Mouse (Mus musculus) midbrain, embryonic 11.5 days (tissue): Measurements from ENCODE around the gene Cd36. TPM values are rescaled to one million over a fixed set of nuclear protein-coding genes. Genes with fewer than 3 reads are reported as not detected.

Experiments
- ATAC-seq: fragments of 200-750 bp; cut with Nextera tagmentation; 2 replicates; pipeline ENCODE4 v1.8.0; 2017; ENCODE audit warnings: moderate TSS enrichment, moderate library complexity; ENCODE audit not compliant: low FRiP score
- DNase-seq: peaks from one replicate; pipeline ENCODE4 v3.0.0; 2015; ENCODE audit warnings: low spot score; ENCODE audit errors: missing footprints
- H3K27ac ChIP-seq: fragments of 300-500 bp; sonication (generic); 2 replicates; pipeline ENCODE4 v1.5.1; 2014; ENCODE audit warnings: low read depth, low read length
- H3K27me3 ChIP-seq: fragments of 300-500 bp; sonication (generic); 2 replicates; pipeline ENCODE4 v1.6.1; 2014; ENCODE audit warnings: mild to moderate bottlenecking, low read length, moderate library complexity, mixed read lengths; ENCODE audit not compliant: control insufficient read depth, insufficient read depth
- H3K36me3 ChIP-seq: fragments of 300-500 bp; sonication (generic); 2 replicates; pipeline ENCODE4 v1.6.1; 2014; ENCODE audit warnings: mild to moderate bottlenecking, low read length, moderate library complexity, mixed read lengths; ENCODE audit not compliant: control insufficient read depth, insufficient read depth
- H3K4me1 ChIP-seq: fragments of 300-500 bp; sonication (generic); 2 replicates; pipeline ENCODE4 v1.6.1; 2014; ENCODE audit warnings: low read length; ENCODE audit not compliant: control insufficient read depth, insufficient read depth
- H3K4me2 ChIP-seq: fragments of 300-500 bp; sonication (generic); 2 replicates; pipeline ENCODE4 v1.6.1; 2014; ENCODE audit warnings: mild to moderate bottlenecking, moderate library complexity
- H3K4me3 ChIP-seq: fragments of 300-500 bp; sonication (generic); 2 replicates; pipeline ENCODE4 v1.5.1; 2014; ENCODE audit warnings: low read depth, low read length
- H3K9ac ChIP-seq: fragments of 300-500 bp; sonication (generic); 2 replicates; pipeline ENCODE4 v1.6.1; 2014; ENCODE audit warnings: low read length
- H3K9me3 ChIP-seq: fragments of 300-500 bp; sonication (generic); 2 replicates; pipeline ENCODE4 v1.6.1; 2016; ENCODE audit warnings: low read length; ENCODE audit not compliant: control insufficient read depth
- WGBS: fragments of 180-500 bp; shearing (Covaris S2); extraction: QIAGEN DNeasy Blood & Tissue Kit; methylation state at CpG from one replicate; pipeline ENCODE4 v1.1.7; 2014; 5-methylcytosine and 5-hydroxymethylcytosine counted together
- polyA plus RNA-seq: library from polyadenylated mRNA; unstranded; fragments of >200 nt; fragmentation: Nextera tagmentation; extraction: Ambion mirVana; gene quantifications from 2 replicates; pipeline ENCODE4 v1.2.1, GENCODE M21; 2014

Gene Cd36
- polyA plus RNA-seq, 1 experiment from 2014 or later, result 1.2 TPM

DNA sequence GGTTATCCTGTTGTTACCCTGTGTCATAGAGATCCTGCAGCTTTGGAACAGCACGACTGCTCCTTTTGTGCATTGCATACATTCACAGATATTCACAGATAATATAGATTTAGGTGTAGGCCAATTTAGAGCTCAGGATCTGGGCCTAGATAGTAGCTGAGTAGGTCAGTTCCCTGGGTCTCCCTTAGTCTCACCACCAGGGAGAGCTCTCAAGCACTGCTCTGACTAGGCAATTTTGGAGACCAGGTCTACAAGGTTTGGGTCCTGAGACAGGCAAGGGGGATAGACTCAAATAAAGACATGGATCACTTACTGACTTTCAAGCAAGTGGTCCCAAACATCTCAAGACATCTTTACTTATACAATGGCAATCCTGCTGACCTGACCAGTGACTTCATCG lies 38.0 kb downstream of the Cd36 start:
- DNase-seq (no peak), ATAC-seq (no peak)
- Histone ChIP-seq H3K27ac (no peak overlapping the region), H3K4me3 (no peak overlapping the region), H3K4me2 (no peak overlapping the region), H3K9ac (no peak overlapping the region), H3K36me3 (no peaks in the 10 kb centered on the region), H3K27me3 (no peaks in the 10 kb centered on the region), H3K9me3 (no peaks in the 10 kb centered on the region), H3K4me1 (no peaks in the 10 kb centered on the region)
- WGBS, result 82% methylated on average over 2 of the region's 2 CpGs

DNA sequence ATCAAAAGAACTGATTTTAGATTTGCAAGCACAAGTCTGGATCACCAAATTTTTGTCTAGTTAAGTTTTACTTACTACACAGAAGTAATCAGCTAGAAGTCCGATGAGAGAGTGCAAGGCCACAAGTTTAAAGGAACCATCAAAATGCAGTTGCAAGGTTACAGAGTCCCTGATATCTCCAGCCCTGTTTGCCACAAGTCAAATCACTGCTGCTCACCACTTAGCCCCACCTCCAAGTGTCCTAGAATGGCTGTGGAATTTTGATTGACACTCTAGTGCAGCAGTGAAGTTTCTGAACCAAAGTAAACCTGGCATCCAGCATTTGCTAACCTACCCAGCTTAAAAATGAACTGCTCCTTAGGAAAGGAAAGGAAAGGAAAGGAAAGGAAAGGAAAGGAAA lies 39.0 kb downstream of the Cd36 start:
- Histone ChIP-seq H3K36me3 (no peaks in the 10 kb centered on the region), H3K27ac (no peak overlapping the region), H3K27me3 (no peaks in the 10 kb centered on the region), H3K4me2 (no peak overlapping the region), H3K9me3 (no peaks in the 10 kb centered on the region), H3K4me3 (no peak overlapping the region), H3K9ac (no peak overlapping the region), H3K4me1 (no peaks in the 10 kb centered on the region)
- ATAC-seq (no peak), DNase-seq (no peak)
- 76% methylated on average over 1 of the region's 1 CpGs for WGBS

DNA sequence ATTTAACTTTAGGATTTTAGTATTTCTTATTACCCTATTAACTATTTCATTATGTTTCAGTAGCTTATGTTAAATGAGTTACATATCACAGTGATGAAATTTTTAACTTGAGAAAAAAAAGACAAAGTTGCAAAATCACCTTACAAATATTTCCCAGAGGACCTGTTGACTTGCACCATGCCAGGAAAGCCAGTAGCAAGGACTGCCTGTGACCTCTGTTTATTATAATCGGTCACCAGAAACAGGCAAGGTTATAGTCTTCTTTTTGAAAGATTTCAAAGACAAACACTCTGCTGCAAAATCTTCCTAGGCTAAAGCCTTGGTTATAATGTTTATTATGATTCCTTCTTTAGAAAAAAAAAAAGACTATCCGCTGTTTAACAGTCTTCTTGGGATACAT lies 39.9 kb downstream of the Cd36 start:
- Histone ChIP-seq H3K4me2 (no peak overlapping the region), H3K9me3 (no peaks in the 10 kb centered on the region), H3K27ac (no peak overlapping the region), H3K36me3 (no peaks in the 10 kb centered on the region), H3K4me3 (no peak overlapping the region), H3K27me3 (no peaks in the 10 kb centered on the region), H3K4me1 (no peaks in the 10 kb centered on the region), H3K9ac (no peak overlapping the region)
- DNase-seq, result no peak
- 83% methylated on average over 2 of the region's 2 CpGs for WGBS
- no peak for ATAC-seq

DNA sequence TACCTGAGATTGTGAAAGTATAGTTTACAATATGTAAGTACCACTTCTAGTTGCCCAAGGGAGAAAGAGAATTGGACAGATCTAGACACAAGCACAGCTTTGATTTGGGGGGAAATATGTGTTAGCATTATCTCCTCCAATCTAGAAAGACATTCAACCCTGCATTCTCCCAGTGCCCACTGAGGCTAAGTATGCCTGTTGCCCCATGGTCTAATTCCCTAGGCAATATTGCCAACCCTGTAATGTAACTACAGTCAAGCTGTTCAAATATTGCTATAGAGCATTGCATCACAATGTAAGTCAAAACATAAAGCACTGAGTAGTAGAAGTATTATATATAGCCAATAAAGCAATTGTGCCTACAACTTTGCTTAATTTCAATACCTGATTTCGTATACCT lies 40.3 kb downstream of the Cd36 start:
- no peak for DNase-seq
- Histone ChIP-seq H3K27me3 (no peaks in the 10 kb centered on the region), H3K36me3 (no peaks in the 10 kb centered on the region), H3K9ac (no peak overlapping the region), H3K4me3 (no peak overlapping the region), H3K9me3 (no peaks in the 10 kb centered on the region), H3K27ac (no peak overlapping the region), H3K4me2 (no peak overlapping the region), H3K4me1 (no peaks in the 10 kb centered on the region)
- WGBS, result 86% methylated on average over 1 of the region's 1 CpGs
- no peak for ATAC-seq

DNA sequence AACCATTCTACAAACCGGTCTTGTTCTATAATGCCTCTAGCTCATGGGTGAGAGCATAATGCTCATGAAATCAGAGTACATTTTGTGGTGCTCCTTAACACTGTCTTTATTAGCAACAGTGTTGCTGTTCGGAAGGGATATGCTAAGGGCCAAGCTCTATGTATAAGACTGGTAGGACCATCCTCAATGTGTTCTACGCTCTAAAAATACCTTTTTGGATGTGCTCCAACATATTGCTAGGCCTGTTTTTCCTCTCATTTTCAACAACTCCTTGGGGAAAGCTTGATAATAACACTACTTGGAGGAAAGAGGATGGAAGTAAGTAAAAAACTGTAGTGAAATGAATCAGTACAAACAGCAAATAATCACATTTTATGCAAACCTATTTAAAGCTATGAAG lies 44.7 kb downstream of the Cd36 start:
- 95% methylated on average over 3 of the region's 3 CpGs for WGBS
- Histone ChIP-seq H3K4me2 (no peak overlapping the region), H3K4me3 (no peak overlapping the region), H3K9me3 (no peaks in the 10 kb centered on the region), H3K9ac (no peak overlapping the region), H3K27me3 (no peaks in the 10 kb centered on the region), H3K4me1 (no peaks in the 10 kb centered on the region), H3K27ac (no peak overlapping the region), H3K36me3 (no peaks in the 10 kb centered on the region)
- ATAC-seq, result no peak
- no peak for DNase-seq

DNA sequence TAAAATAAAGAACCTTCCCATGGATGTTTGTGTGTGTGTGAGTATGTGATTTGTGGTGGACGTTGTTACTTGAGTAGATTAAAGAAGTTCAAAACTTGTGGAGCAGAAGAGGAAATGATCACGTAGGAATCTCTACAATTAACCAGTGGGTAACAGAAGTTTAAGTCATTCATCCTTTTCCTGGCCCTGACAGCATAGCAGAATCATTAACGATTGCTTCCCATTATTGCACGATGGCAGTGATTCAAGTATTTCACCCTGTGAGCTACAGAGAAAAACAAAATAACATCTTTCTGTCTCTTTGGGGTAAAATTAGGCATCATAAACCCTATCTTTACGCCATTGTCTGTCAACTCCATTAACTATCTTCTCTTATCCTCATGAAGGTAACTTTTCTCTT lies 45.3 kb downstream of the Cd36 start:
- Histone ChIP-seq H3K9ac (no peak overlapping the region), H3K27me3 (no peaks in the 10 kb centered on the region), H3K36me3 (no peaks in the 10 kb centered on the region), H3K4me2 (no peak overlapping the region), H3K9me3 (no peaks in the 10 kb centered on the region), H3K4me1 (no peaks in the 10 kb centered on the region), H3K4me3 (no peak overlapping the region), H3K27ac (no peak overlapping the region)
- 87% methylated on average over 5 of the region's 5 CpGs for WGBS
- ATAC-seq, result no peak
- DNase-seq, result no peak

DNA sequence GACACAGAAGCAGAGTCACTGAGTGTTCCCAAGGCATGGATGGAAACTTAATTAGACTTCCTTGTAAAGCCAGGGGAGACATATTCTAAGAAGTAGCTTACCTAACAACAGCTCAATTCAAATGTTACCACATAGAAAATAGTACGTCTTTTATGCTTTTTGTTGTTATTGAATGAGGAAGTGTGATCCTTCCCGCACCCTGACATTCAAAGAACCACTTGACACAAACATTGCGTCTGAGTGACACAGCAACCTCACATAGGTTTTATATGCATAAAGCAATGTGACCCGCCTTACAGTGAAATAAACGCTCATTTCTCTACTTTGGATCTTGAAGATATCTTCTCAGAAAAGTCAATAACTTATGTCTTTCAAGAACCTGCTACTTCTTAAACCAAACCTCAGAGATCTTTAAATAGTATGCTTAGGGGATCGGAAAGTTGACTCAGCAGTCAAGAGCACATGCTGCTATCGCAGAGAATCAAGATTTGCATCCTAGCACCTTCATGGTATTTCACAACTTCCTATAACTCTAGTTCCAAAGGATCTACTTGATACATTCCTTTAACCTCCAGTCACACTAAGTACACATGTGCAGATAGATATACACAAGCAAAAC lies 46.4 kb downstream of the Cd36 start:
- H3K9me3 ChIP-seq, result no peaks in the 10 kb centered on the region
- no peak for DNase-seq
- no peak overlapping the region for H3K27ac ChIP-seq
- ATAC-seq, result no peak
- H3K4me2 ChIP-seq, result no peak overlapping the region
- H3K4me1 ChIP-seq, result no peaks in the 10 kb centered on the region
- no peaks in the 10 kb centered on the region for H3K27me3 ChIP-seq
- WGBS, result 90% methylated on average over 7 of the region's 7 CpGs
- no peaks in the 10 kb centered on the region for H3K36me3 ChIP-seq
- H3K9ac ChIP-seq, result no peak overlapping the region
- no peak overlapping the region for H3K4me3 ChIP-seq

DNA sequence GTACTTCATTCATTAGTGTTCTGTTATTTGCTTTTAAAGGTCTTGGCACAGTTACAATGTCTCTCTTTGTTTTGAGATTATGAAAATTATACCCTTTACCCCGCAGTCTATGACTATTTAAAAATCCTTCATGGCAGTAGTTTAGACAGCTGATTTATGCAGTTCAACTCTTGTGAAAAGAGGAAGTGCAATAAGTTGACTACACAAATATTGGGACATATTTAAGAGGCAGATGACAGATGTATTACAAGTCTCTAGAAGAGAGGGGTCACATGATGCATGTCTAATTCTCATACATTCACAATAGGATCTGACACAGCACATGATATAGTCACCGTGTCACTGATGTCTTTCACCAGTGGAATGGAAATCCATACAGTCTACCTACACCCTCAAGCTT lies 49.1 kb downstream of the Cd36 start:
- no peak overlapping the region for H3K9ac ChIP-seq
- no peaks in the 10 kb centered on the region for H3K4me1 ChIP-seq
- WGBS, result 84% methylated on average over 2 of the region's 2 CpGs
- H3K4me2 ChIP-seq, result no peak overlapping the region
- no peaks in the 10 kb centered on the region for H3K9me3 ChIP-seq
- ATAC-seq, result no peak
- no peaks in the 10 kb centered on the region for H3K36me3 ChIP-seq
- DNase-seq, result no peak
- H3K27ac ChIP-seq, result no peak overlapping the region
- no peaks in the 10 kb centered on the region for H3K27me3 ChIP-seq
- H3K4me3 ChIP-seq, result no peak overlapping the region

DNA sequence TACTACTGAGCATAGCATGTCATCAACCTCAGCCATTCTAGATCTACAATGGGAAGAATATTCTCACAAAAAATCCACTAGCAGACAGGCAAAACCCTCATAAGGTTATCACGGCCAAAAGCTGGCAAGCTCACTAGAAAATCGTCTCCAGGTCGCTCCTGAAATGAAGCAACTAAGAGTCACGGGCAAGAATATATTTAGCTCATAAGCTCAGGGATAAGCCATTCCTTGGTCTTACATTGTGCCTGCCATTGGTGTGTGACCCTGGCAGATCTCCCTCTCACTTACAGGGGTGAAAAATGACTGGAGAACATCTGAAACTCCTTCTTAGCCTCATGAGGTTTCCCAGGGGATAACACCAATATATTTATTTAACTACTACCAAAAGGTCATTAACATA lies 52.2 kb downstream of the Cd36 start:
- 86% methylated on average over 4 of the region's 4 CpGs for WGBS
- ATAC-seq, result no peak

More for the DNA sequence above, 52.2 kb downstream of the Cd36 start:
- peak; percentile 61 for DNase-seq
- H3K9ac ChIP-seq, result no peak overlapping the region
- no peak overlapping the region for H3K27ac ChIP-seq
- H3K4me3 ChIP-seq, result no peak overlapping the region
- H3K4me2 ChIP-seq, result no peak overlapping the region
- no peaks in the 10 kb centered on the region for H3K27me3 ChIP-seq
- H3K9me3 ChIP-seq, result no peaks in the 10 kb centered on the region
- H3K36me3 ChIP-seq, result no peaks in the 10 kb centered on the region
- H3K4me1 ChIP-seq, result no peaks in the 10 kb centered on the region
